Mouse (Mus musculus) olfactory bulb, adult 2 months (tissue): ENCODE measurements around the gene Dhx9. TPM values are rescaled to one million over a fixed set of nuclear protein-coding genes. Genes with fewer than 3 reads are reported as not detected.

Experiments used
- H3K27ac ChIP-seq: fragments of 200-500 bp; 2 replicates; pipeline ENCODE4 v1.5.1; 2012; ENCODE audit warnings: low read depth, low read length; ENCODE audit not compliant: insufficient read depth
- H3K4me1 ChIP-seq: fragments of 200-500 bp; 2 replicates; pipeline ENCODE4 v1.6.1; 2012; ENCODE audit warnings: low read length; ENCODE audit not compliant: control insufficient read depth, insufficient read depth
- H3K4me3 ChIP-seq: fragments of 200-500 bp; 2 replicates; pipeline ENCODE4 v1.5.1; 2012; ENCODE audit warnings: mild to moderate bottlenecking, low read depth, low read length, moderate library complexity; ENCODE audit not compliant: insufficient read depth
- CTCF ChIP-seq: fragments of 200-500 bp; IDR thresholded peaks from 2 replicates; pipeline ENCODE4 v1.5.1; 2012; ENCODE audit warnings: low read depth, mild to moderate bottlenecking, low read length, moderate library complexity; ENCODE audit not compliant: insufficient read depth
- POLR2A ChIP-seq: fragments of 200-500 bp; IDR thresholded peaks from 2 replicates; pipeline ENCODE4 v1.6.1; 2012; ENCODE audit warnings: mild to moderate bottlenecking, low read depth, low read length, moderate library complexity; ENCODE audit not compliant: insufficient read depth
- WGBS: fragments of 180-500 bp; shearing (Covaris S2); methylation state at CpG from one replicate; pipeline ENCODE4 v1.1.7; 2018; 5-methylcytosine and 5-hydroxymethylcytosine counted together
- polyA plus RNA-seq: library from polyadenylated mRNA; stranded (reverse); fragments of >200 nt; gene quantifications from 2 replicates; pipeline ENCODE4 v1.2.4, GENCODE M21; 2012; ENCODE audit warnings: low replicate concordance; ENCODE audit not compliant: missing spikeins, insufficient read depth, insufficient read length

Dhx9 gene
- polyA plus RNA-seq, 1 experiment = 152 TPM

DNA sequence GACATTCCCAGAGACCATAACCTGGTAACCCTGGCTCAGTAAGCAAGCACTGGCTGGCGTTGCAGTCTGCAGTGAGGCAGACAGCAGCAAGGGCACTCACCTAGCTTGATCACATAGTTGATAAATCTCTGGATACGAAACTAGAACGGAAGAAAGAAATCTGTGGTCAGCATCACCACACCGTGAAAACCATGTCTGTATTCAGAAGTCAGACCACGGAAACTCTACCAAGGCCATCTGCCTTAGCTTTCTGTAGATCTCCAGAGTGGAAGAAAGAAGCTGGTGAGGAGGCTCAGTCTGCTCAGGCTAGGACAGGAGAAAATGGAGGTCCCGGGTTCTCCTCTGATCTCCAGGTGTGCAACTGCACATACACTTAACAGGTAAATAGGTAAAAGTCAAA lies 21.6 kb upstream of the Dhx9 start:
- H3K4me3 ChIP-seq = no peak overlapping the region
- TF ChIP-seq POLR2A (no peak), CTCF (no peak)
- H3K4me1 ChIP-seq = no peaks in the 10 kb centered on the region
- 95% methylated on average over 6 of the region's 6 CpGs for WGBS
- H3K27ac ChIP-seq = no peak overlapping the region

DNA sequence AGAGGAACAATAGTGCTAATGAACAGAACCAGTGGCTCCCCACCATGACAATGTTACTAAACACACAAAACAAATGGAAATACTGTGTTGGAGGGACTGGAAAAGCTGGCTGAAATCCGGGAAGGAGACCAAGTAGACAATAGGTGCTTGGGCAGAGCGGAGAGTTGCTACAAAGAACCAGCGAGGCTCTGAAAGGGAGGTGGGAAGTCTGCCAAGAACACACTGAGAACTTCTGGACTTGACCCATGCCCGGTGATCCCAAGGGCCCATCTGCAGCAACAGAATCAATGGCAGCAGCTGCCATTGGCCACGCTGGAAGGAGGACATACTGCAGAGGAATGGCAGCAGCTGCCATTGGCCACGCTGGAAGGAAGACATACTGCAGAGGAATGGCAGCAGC lies 18.8 kb upstream of the Dhx9 start:
- no peak overlapping the region for H3K4me3 ChIP-seq
- H3K4me1 ChIP-seq = no peaks in the 10 kb centered on the region
- H3K27ac ChIP-seq = no peak overlapping the region
- 26% methylated on average over 6 of the region's 6 CpGs for WGBS
- TF ChIP-seq CTCF (no peak), POLR2A (no peak)

DNA sequence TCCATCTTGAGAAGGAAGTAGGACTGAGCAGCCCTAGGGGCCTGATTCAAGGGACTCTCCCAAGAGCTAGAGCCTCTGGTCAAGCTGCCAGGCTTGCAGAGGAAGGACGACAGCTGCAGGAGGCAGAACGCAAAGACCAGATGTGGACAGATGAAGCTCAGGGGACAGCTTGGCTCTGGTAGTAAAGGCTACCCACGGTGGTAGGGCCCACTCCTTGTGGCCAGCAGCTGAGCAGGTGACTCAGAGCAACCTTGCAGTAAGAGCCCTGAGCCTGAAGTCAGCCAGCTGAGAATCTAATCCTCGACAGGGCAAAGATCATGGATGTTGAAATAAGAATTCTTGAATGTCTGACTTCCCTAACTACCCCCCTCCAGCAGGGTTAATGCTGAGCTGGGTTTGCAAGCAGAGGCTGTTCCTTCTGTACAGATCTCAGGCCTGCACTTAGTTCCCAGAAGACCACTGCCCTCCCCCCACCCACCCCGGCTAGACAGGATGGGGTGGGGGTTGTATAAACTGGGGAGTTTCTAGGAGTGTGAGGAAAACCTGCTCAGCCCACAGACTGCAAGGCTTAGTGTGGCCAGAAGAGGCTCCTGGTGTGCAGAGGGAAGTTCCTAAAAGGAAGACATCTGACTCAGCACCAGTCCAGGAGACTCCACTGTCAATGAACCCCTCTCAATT lies 14.3 kb upstream of the Dhx9 start:
- 69% methylated on average over 5 of the region's 5 CpGs for whole genome bisulfite sequencing
- Histone ChIP-seq H3K4me1 (no peaks in the 10 kb centered on the region), H3K27ac (no peak overlapping the region), H3K4me3 (no peak overlapping the region)
- TF ChIP-seq CTCF = no peak
- TF ChIP-seq POLR2A = no peak

DNA sequence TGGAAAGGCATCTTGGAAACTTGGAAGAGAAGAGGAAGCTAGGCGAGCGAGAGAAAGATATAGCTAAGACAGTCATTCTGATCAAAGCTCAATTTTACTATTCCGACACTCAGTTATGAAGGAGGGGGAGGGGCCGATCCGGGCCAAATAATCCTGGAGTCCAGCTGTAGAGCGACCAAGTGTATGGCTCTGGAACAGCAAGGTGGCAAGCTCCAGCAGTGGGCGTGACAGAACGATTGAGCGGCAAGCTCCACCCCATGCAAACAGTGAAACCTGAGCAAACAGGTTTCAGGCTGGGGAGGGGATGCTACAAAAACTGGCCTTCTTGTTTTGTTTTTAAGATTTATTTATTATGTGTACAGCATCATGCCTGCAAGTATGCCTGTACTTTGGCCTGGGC lies 12.6 kb upstream of the Dhx9 start:
- H3K27ac ChIP-seq = no peak overlapping the region
- H3K4me1 ChIP-seq = no peaks in the 10 kb centered on the region
- 93% methylated on average over 9 of the region's 9 CpGs for WGBS
- H3K4me3 ChIP-seq = no peak overlapping the region
- no peak for TF ChIP-seq CTCF
- no peak for TF ChIP-seq POLR2A

DNA sequence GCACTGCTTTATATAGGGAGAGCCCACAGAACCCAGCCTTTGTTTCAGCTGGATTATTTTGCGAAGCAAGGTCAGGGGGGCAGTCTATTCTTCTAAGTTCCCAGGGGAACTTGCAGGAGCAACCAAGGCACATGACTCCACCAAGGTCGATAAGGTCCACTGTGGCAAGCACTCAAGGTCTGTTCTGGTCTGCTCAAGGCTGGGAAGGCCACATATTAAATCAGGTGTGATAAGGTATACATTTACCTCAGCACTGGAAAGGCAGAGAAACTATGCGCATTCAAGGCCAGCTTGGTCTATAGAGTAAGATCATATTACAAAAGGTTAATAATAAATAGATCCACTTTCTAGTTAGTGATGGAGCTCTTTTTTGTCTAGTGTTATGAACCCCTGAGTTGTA lies 8.6 kb upstream of the Dhx9 start:
- H3K27ac ChIP-seq = no peak overlapping the region
- H3K4me3 ChIP-seq = no peak overlapping the region
- 91% methylated on average over 3 of the region's 3 CpGs for WGBS
- H3K4me1 ChIP-seq = no peaks in the 10 kb centered on the region
- TF ChIP-seq POLR2A = no peak
- no peak for TF ChIP-seq CTCF

DNA sequence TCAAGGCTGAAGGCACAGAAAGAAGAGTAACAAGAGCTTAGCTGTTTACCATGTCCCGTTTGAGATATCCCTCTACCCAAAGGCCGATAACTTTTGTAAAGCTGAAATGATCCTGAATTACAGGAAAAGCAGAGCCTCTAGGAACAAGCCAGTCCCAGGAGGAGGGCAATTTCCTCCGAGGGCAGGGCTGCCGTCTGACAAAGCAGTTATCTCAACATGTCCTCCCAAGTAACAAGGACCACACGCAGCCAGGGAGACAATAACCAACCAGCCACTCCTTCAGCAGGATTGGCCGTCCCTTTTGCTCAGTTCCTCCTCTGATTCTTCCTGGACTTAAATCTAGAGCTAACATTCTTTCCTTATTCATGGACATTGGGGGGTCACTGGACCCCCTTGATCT lies 6.5 kb upstream of the Dhx9 start:
- no peak for TF ChIP-seq CTCF
- no peak for TF ChIP-seq POLR2A
- no peak overlapping the region for H3K4me3 ChIP-seq
- no peak overlapping the region for H3K27ac ChIP-seq
- no peaks in the 10 kb centered on the region for H3K4me1 ChIP-seq
- WGBS = 31% methylated on average over 6 of the region's 6 CpGs

DNA sequence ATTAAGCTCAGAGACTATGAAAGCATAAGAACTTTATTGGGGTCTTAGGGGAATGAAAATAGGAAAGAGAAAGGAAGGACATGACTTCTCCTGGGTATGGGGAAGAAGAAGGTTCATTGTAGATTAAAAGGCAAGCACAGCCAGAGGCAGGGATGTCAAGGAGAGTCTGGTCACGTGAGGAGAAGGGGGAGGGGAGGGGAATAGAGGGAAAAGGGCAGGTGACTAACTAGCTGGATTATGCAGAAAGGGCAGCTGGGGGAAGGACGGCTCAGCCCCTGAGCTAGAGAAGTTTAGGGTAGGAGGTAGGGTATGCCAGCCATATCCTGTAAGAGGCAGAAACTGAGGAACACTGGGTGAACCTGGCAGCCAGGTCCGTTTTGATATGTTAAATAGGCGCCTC lies 5.9 kb upstream of the Dhx9 start:
- H3K4me3 ChIP-seq = no peak overlapping the region
- TF ChIP-seq CTCF = no peak
- no peak for TF ChIP-seq POLR2A
- 41% methylated on average over 4 of the region's 4 CpGs for WGBS

DNA sequence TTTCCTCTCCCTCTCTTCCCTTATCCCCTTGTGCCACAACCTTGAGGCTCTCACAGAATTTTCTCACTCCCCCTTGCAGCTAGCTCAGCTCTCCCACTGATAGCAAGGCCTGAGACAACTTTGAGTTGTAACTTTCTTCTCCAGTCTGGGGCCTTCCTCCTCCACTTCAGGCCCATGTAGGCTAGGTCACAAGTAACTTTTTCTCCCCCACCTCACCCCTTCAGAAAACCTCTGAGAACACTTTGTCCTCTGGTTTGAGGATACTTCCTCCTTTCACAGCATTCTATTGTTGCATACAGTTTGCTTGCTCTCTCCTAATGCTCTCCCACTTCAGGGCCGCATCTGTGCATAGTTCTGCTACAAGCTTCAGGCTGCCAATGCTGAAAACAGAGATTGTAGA lies 4.4 kb upstream of the Dhx9 start:
- WGBS = 94% methylated on average over 1 of the region's 1 CpGs
- TF ChIP-seq POLR2A (no peak), CTCF (no peak)
- Histone ChIP-seq H3K4me3 (no peak overlapping the region), H3K27ac (no peak overlapping the region), H3K4me1 (no peaks in the 10 kb centered on the region)

More for the DNA sequence above, 5.9 kb upstream of the Dhx9 start:
- H3K4me1 ChIP-seq = no peaks in the 10 kb centered on the region
- no peak overlapping the region for H3K27ac ChIP-seq

DNA sequence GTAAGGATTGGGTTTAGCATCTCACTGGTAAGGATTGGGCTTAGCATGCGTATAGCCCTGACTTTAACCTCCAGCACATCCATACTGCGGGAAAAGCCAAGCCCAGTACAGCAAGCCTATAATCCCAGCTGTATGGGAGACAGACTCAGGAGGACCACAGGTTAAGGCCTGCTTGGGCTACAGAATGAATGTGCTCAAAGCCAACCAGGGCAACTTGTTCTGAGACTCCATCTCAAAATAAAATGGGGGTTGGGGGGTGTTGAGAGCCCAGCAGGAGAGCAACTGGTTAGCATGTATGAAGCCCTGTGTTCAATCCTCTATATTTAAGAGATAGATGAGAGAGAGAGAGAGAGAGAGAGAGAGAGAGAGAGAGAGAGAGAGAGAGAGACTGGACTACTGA lies 3.9 kb upstream of the Dhx9 start:
- no peak overlapping the region for H3K4me3 ChIP-seq
- H3K4me1 ChIP-seq = no peaks in the 10 kb centered on the region
- 88% methylated on average over 2 of the region's 2 CpGs for WGBS
- TF ChIP-seq POLR2A (no peak), CTCF (no peak)
- H3K27ac ChIP-seq = no peak overlapping the region

DNA sequence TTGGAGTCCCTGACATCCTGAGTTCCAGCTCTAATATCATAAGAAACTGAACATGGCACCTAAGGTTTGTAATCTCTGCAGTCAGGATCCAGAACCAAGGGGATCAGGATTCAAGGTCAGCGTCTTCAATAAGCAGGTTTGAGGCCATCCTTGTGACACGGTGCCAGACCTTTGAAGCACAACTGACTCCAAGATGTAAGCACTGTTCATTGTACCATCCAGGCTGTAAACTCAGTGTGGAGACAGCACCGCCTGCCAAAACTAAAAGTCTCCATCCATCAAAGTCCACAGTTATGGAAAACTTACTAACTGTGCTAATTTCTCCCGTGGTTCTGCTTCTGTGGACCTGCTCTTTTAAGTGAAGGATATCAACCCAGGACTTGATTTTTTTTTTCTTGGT lies 2.5 kb upstream of the Dhx9 start:
- 87% methylated on average over 4 of the region's 4 CpGs for WGBS
- TF ChIP-seq CTCF (no peak), POLR2A (no peak)
- no peaks in the 10 kb centered on the region for H3K4me1 ChIP-seq
- no peak overlapping the region for H3K4me3 ChIP-seq
- H3K27ac ChIP-seq = no peak overlapping the region
